Mouse (Mus musculus) hindbrain, embryonic 14.5 days (tissue): ENCODE measurements around the gene Pitpnm3. TPM values are rescaled to one million over a fixed set of nuclear protein-coding genes. Genes with fewer than 3 reads are reported as not detected.

ENCODE experiments used
- ATAC-seq: fragments of 200-750 bp; cut with Nextera tagmentation; 2 replicates; pipeline ENCODE4 v1.8.0; 2017; ENCODE audit warnings: moderate number of reproducible peaks, mild to moderate bottlenecking, moderate TSS enrichment, moderate library complexity; ENCODE audit not compliant: low FRiP score
- DNase-seq: peaks from one replicate; pipeline ENCODE4 v3.0.0-alpha.2; 2015; ENCODE audit warnings: low spot score
- H3K27ac ChIP-seq: fragments of 300-500 bp; sonication (generic); 2 replicates; pipeline ENCODE4 v1.5.1; 2014; ENCODE audit warnings: mild to moderate bottlenecking, moderate library complexity
- H3K27me3 ChIP-seq: fragments of 300-500 bp; sonication (generic); 2 replicates; pipeline ENCODE4 v1.6.1; 2014; ENCODE audit warnings: mild to moderate bottlenecking, low read length, mixed read lengths; ENCODE audit not compliant: control insufficient read depth, insufficient read depth
- H3K36me3 ChIP-seq: fragments of 300-500 bp; sonication (generic); replicated peaks from 2 replicates; pipeline ENCODE4 v1.6.1; 2014; ENCODE audit not compliant: control insufficient read depth, insufficient read depth
- H3K4me1 ChIP-seq: fragments of 300-500 bp; sonication (generic); replicated peaks from 2 replicates; pipeline ENCODE4 v1.6.1; 2014; ENCODE audit warnings: antibody characterized with exemption, low read length, mixed read lengths; ENCODE audit not compliant: control insufficient read depth, insufficient read depth
- H3K4me2 ChIP-seq: fragments of 300-500 bp; sonication (generic); replicated peaks from 2 replicates; pipeline ENCODE4 v1.6.1; 2014; ENCODE audit warnings: mild to moderate bottlenecking, moderate library complexity
- H3K4me3 ChIP-seq: fragments of 300-500 bp; sonication (generic); replicated peaks from 2 replicates; pipeline ENCODE4 v1.5.1; 2014; ENCODE audit warnings: mild to moderate bottlenecking, low read length
- H3K9ac ChIP-seq: fragments of 300-500 bp; sonication (generic); 2 replicates; pipeline ENCODE4 v1.6.1; 2014
- H3K9me3 ChIP-seq: fragments of 300-500 bp; sonication (generic); 2 replicates; pipeline ENCODE4 v1.6.1; 2016; ENCODE audit warnings: low read length; ENCODE audit not compliant: control insufficient read depth
- WGBS: fragments of 180-500 bp; shearing (Covaris S2); extraction: QIAGEN DNeasy Blood & Tissue Kit; methylation state at CpG from one replicate; pipeline ENCODE4 v1.1.7; 2014; 5-methylcytosine and 5-hydroxymethylcytosine counted together
- polyA plus RNA-seq: library from polyadenylated mRNA; unstranded; fragments of >200 nt; fragmentation: Nextera tagmentation; extraction: Ambion mirVana; gene quantifications from 2 replicates; pipeline ENCODE4 v1.2.1, GENCODE M21; 2014

Gene Pitpnm3
- polyA plus RNA-seq, 1 experiment from 2014 or later = 4.9 TPM

- WGBS = 88% methylated on average over 4 of the region's 4 CpGs
- H3K9ac ChIP-seq = no peak overlapping the region
- H3K4me2 ChIP-seq = no peak overlapping the region
- ATAC-seq (no peak), DNase-seq (no peak)
- no peaks in the 10 kb centered on the region for H3K9me3 ChIP-seq
- no peaks in the 10 kb centered on the region for H3K27me3 ChIP-seq
- H3K27ac ChIP-seq = no peak overlapping the region
- H3K36me3 ChIP-seq = peaks cover 90% of the 10 kb centered on the region
- H3K4me1 ChIP-seq = no peaks in the 10 kb centered on the region
- no peak overlapping the region for H3K4me3 ChIP-seq
Measured at GRCm38 (mm10) chr11:72169871-72170270, 34.3 kb upstream of the Pitpnm3 start.

GRCm38 (mm10) chr11:72163198-72163597 is 27.6 kb upstream of the Pitpnm3 start:
- 93% methylated on average over 2 of the region's 2 CpGs for WGBS
- Histone ChIP-seq H3K36me3 (peaks cover 84% of the 10 kb centered on the region), H3K9me3 (no peaks in the 10 kb centered on the region), H3K9ac (no peak overlapping the region), H3K27me3 (no peaks in the 10 kb centered on the region), H3K4me2 (no peak overlapping the region), H3K4me3 (no peak overlapping the region), H3K4me1 (no peaks in the 10 kb centered on the region), H3K27ac (no peak overlapping the region)
- ATAC-seq (no peak), DNase-seq (no peak)

GRCm38 (mm10) chr11:72156624-72157023 is 21.0 kb upstream of the Pitpnm3 start:
- Histone ChIP-seq H3K27me3 (no peaks in the 10 kb centered on the region), H3K4me2 (no peak overlapping the region), H3K4me3 (no peak overlapping the region), H3K36me3 (peaks cover 73% of the 10 kb centered on the region), H3K27ac (no peak overlapping the region), H3K9me3 (no peaks in the 10 kb centered on the region), H3K4me1 (peaks cover 4% of the 10 kb centered on the region; the same call in 1 of the 2 replicates), H3K9ac (no peak overlapping the region)
- WGBS = 63% methylated on average over 2 of the region's 2 CpGs
- ATAC-seq (no peak), DNase-seq (no peak)

GRCm38 (mm10) chr11:72155981-72156428 is 20.4 kb upstream of the Pitpnm3 start:
- WGBS = 74% methylated on average over 4 of the region's 4 CpGs
- ATAC-seq = no peak
- H3K4me1 ChIP-seq = peaks cover 4% of the 10 kb centered on the region; the same call in 1 of the 2 replicates
- no peaks in the 10 kb centered on the region for H3K27me3 ChIP-seq
- no peak overlapping the region for H3K4me3 ChIP-seq
- DNase-seq = no peak
- no peaks in the 10 kb centered on the region for H3K9me3 ChIP-seq
- H3K9ac ChIP-seq = no peak overlapping the region
- no peak overlapping the region for H3K4me2 ChIP-seq
- H3K27ac ChIP-seq = 0 out of 2 replicates have a peak overlapping the region, but pooled peaks have one; percentile 3
- peaks cover 73% of the 10 kb centered on the region for H3K36me3 ChIP-seq

- DNase-seq = no peak
- Histone ChIP-seq H3K9me3 (no peaks in the 10 kb centered on the region), H3K9ac (no peak overlapping the region), H3K4me3 (no peak overlapping the region), H3K4me1 (peaks cover 4% of the 10 kb centered on the region; the same call in 1 of the 2 replicates), H3K27me3 (no peaks in the 10 kb centered on the region), H3K4me2 (no peak overlapping the region), H3K36me3 (peaks cover 68% of the 10 kb centered on the region), H3K27ac (peak overlapping the region; percentile 3; the same call in 1 of the 2 replicates)
- 51% methylated on average over 11 of the region's 11 CpGs for WGBS
- ATAC-seq = no peak
Measured at GRCm38 (mm10) chr11:72155186-72155980, 19.8 kb upstream of the Pitpnm3 start.

GRCm38 (mm10) chr11:72153122-72153862 is 17.7 kb upstream of the Pitpnm3 start:
- ATAC-seq = no peak

GRCm38 (mm10) chr11:72151120-72151519 is 15.5 kb upstream of the Pitpnm3 start:
- Histone ChIP-seq H3K9ac (no peak overlapping the region), H3K4me3 (no peak overlapping the region), H3K36me3 (peaks cover 31% of the 10 kb centered on the region), H3K4me2 (no peak overlapping the region), H3K27me3 (no peaks in the 10 kb centered on the region), H3K9me3 (no peaks in the 10 kb centered on the region), H3K4me1 (peaks cover 14% of the 10 kb centered on the region), H3K27ac (no peak overlapping the region)
- 56% methylated on average over 2 of the region's 2 CpGs for WGBS
- ATAC-seq (no peak), DNase-seq (no peak)

More at GRCm38 (mm10) chr11:72153122-72153862, 17.7 kb upstream of the Pitpnm3 start:
- no peak for DNase-seq
- Histone ChIP-seq H3K4me3 (no peak overlapping the region), H3K27me3 (no peaks in the 10 kb centered on the region), H3K4me2 (no peak overlapping the region), H3K27ac (no peak overlapping the region), H3K9me3 (no peaks in the 10 kb centered on the region), H3K9ac (no peak overlapping the region), H3K36me3 (peaks cover 53% of the 10 kb centered on the region), H3K4me1 (peaks cover 9% of the 10 kb centered on the region)
- WGBS = 78% methylated on average over 12 of the region's 12 CpGs

- Histone ChIP-seq H3K4me1 (peaks cover 20% of the 10 kb centered on the region), H3K9me3 (no peaks in the 10 kb centered on the region), H3K9ac (no peak overlapping the region), H3K27ac (no peak overlapping the region; the same call in 1 of the 2 replicates), H3K4me2 (no peak overlapping the region), H3K36me3 (peaks cover 4% of the 10 kb centered on the region), H3K4me3 (no peak overlapping the region), H3K27me3 (no peaks in the 10 kb centered on the region)
- ATAC-seq (peak; percentile 69; the same call in 1 of the 2 replicates), DNase-seq (no peak)
- WGBS = 14% methylated on average over 3 of the region's 3 CpGs
Measured at GRCm38 (mm10) chr11:72147910-72148309, 12.3 kb upstream of the Pitpnm3 start.

- Histone ChIP-seq H3K4me2 (no peak overlapping the region), H3K9ac (no peak overlapping the region), H3K9me3 (no peaks in the 10 kb centered on the region), H3K27ac (no peak overlapping the region), H3K36me3 (no peaks in the 10 kb centered on the region), H3K4me1 (peaks cover 22% of the 10 kb centered on the region), H3K4me3 (no peak overlapping the region), H3K27me3 (no peaks in the 10 kb centered on the region)
- ATAC-seq (no peak), DNase-seq (no peak)
- WGBS = 95% methylated on average over 1 of the region's 1 CpGs
Measured at GRCm38 (mm10) chr11:72145877-72146248, 10.3 kb upstream of the Pitpnm3 start.
